Mouse (Mus musculus) testis, adult 2 months (tissue): ENCODE results near the gene Ess2. TPM values are rescaled to one million over a fixed set of nuclear protein-coding genes. Genes with fewer than 3 reads are reported as not detected.
A peak's percentile ranks its signal among the peaks of the same experiment; 100 is the strongest.

Source experiments
- H3K27ac ChIP-seq: fragments of 200-500 bp; 2 replicates; pipeline ENCODE4 v1.5.1; 2012; ENCODE audit warnings: low read depth, low read length; ENCODE audit not compliant: control insufficient read depth, insufficient read depth
- H3K27me3 ChIP-seq: fragments of 200-500 bp; 2 replicates; pipeline ENCODE4 v1.6.1; 2012; ENCODE audit warnings: mild to moderate bottlenecking, low read length, moderate library complexity; ENCODE audit not compliant: control insufficient read depth, insufficient read depth
- H3K36me3 ChIP-seq: fragments of 200-500 bp; 2 replicates; pipeline ENCODE4 v1.6.1; 2012; ENCODE audit warnings: mild to moderate bottlenecking, low read length; ENCODE audit not compliant: control insufficient read depth, insufficient read depth
- H3K4me1 ChIP-seq: fragments of 200-500 bp; 2 replicates; pipeline ENCODE4 v1.6.1; 2012; ENCODE audit warnings: low read length; ENCODE audit not compliant: control insufficient read depth, insufficient read depth
- H3K4me3 ChIP-seq: fragments of 200-500 bp; 2 replicates; pipeline ENCODE4 v1.5.1; 2012; ENCODE audit warnings: low read depth, mild to moderate bottlenecking, low read length, moderate library complexity, mixed read lengths; ENCODE audit not compliant: control insufficient read depth
- CTCF ChIP-seq: fragments of 200-500 bp; IDR thresholded peaks from 2 replicates; pipeline ENCODE4 v1.5.1; 2012; ENCODE audit warnings: low read depth, mild to moderate bottlenecking, inconsistent platforms, low read length, moderate library complexity; ENCODE audit not compliant: control insufficient read depth, insufficient read depth, insufficient replicate concordance
- POLR2A ChIP-seq: fragments of 200-500 bp; IDR thresholded peaks from 2 replicates; pipeline ENCODE4 v1.6.1; 2012; ENCODE audit warnings: low read depth, mild to moderate bottlenecking, inconsistent platforms, low read length, moderate library complexity; ENCODE audit not compliant: control insufficient read depth
- polyA plus RNA-seq: library from polyadenylated mRNA; depleted of rRNA; stranded (reverse); fragments of >200 nt; gene quantifications from 2 replicates; pipeline ENCODE4 v1.2.3, GENCODE M21; 2012

Ess2 gene
- polyA plus RNA-seq, 1 experiment: 28.3 TPM

- H3K27me3 ChIP-seq: no peaks in the 10 kb centered on the region; the same call in 1 of the 2 replicates
- H3K36me3 ChIP-seq: no peaks in the 10 kb centered on the region
- TF ChIP-seq CTCF (no peak), POLR2A (no peak)
- no peak overlapping the region for H3K4me3 ChIP-seq
- H3K4me1 ChIP-seq: peaks cover 13% of the 10 kb centered on the region
- no peak overlapping the region for H3K27ac ChIP-seq
These were observed 18.5 kb upstream of the Ess2 start for GRCm38 (mm10) chr16:17929631-17930030.

- TF ChIP-seq POLR2A: no peak
- TF ChIP-seq CTCF: no peak
- H3K4me1 ChIP-seq: peaks cover 13% of the 10 kb centered on the region
- no peak overlapping the region for H3K27ac ChIP-seq
- no peaks in the 10 kb centered on the region for H3K36me3 ChIP-seq
- no peaks in the 10 kb centered on the region; the same call in 1 of the 2 replicates for H3K27me3 ChIP-seq
- no peak overlapping the region for H3K4me3 ChIP-seq
These were observed 18.1 kb upstream of the Ess2 start for GRCm38 (mm10) chr16:17929211-17929610.

- TF ChIP-seq CTCF (peak; percentile 28; the same call in 1 of the 2 replicates), POLR2A (no peak)
- Histone ChIP-seq H3K4me1 (peaks cover 13% of the 10 kb centered on the region), H3K4me3 (peak overlapping the region; percentile 95), H3K36me3 (no peaks in the 10 kb centered on the region), H3K27ac (peak overlapping the region; percentile 82), H3K27me3 (no peaks in the 10 kb centered on the region; the same call in 1 of the 2 replicates)
These were observed 17.5 kb upstream of the Ess2 start for GRCm38 (mm10) chr16:17928627-17929104.

GRCm38 (mm10) chr16:17928087-17928580, 17.0 kb upstream of the Ess2 start, which contains the start of gene Slc25a1:
Gene Slc25a1 (minus strand): TSS chr16:17928219.
- peak within 1 kb of the TSS; percentile 82 for H3K27ac ChIP-seq
- no peaks in the 10 kb centered on the region for H3K36me3 ChIP-seq
- H3K4me1 ChIP-seq: peaks cover 13% of the 10 kb centered on the region
- TF ChIP-seq CTCF (no peak), POLR2A (peak; percentile 42; the same call in 1 of the 2 replicates)
- H3K27me3 ChIP-seq: no peaks in the 10 kb centered on the region; the same call in 1 of the 2 replicates
- peak within 1 kb of the TSS; percentile 95 for H3K4me3 ChIP-seq

- Histone ChIP-seq H3K36me3 (no peaks in the 10 kb centered on the region), H3K4me3 (peak overlapping the region; percentile 95), H3K27me3 (no peaks in the 10 kb centered on the region; the same call in 1 of the 2 replicates), H3K27ac (peak overlapping the region; percentile 82), H3K4me1 (peaks cover 14% of the 10 kb centered on the region)
- no peak for TF ChIP-seq POLR2A
- TF ChIP-seq CTCF: no peak
These were observed 16.4 kb upstream of the Ess2 start for GRCm38 (mm10) chr16:17927351-17928082.

GRCm38 (mm10) chr16:17922163-17922538, 11.0 kb upstream of the Ess2 start:
- H3K4me1 ChIP-seq: peaks cover 17% of the 10 kb centered on the region
- H3K4me3 ChIP-seq: peak overlapping the region; percentile 97
- no peak for TF ChIP-seq CTCF
- TF ChIP-seq POLR2A: no peak
- peak overlapping the region; percentile 90 for H3K27ac ChIP-seq
- H3K36me3 ChIP-seq: no peaks in the 10 kb centered on the region
- H3K27me3 ChIP-seq: no peaks in the 10 kb centered on the region

- H3K4me3 ChIP-seq: peak overlapping the region; percentile 97
- peaks cover 13% of the 10 kb centered on the region for H3K4me1 ChIP-seq
- H3K27me3 ChIP-seq: no peaks in the 10 kb centered on the region
- H3K27ac ChIP-seq: peak overlapping the region; percentile 90
- TF ChIP-seq CTCF: peak; percentile 41
- peak; percentile 86 for TF ChIP-seq POLR2A
- H3K36me3 ChIP-seq: no peaks in the 10 kb centered on the region
These were observed 10.4 kb upstream of the Ess2 start for GRCm38 (mm10) chr16:17921325-17922162.
